Mouse (Mus musculus): ENCODE data around the gene Utp4.

- TF ChIP-seq POLR2A (IDR thresholded peaks at IDR 0.05; ENCODE audit: control insufficient read depth, extremely low read depth, insufficient read depth, low read length, poor library complexity) = no peak
- no peak for TF ChIP-seq CTCF (IDR thresholded peaks at IDR 0.05; ENCODE audit: borderline replicate concordance, control insufficient read depth, extremely low read depth, insufficient read depth, low read length, poor library complexity)
Measured at GRCm38 (mm10) chr8:106925446-106925845, 32.0 kb downstream of the Utp4 start.
